Mouse (Mus musculus) olfactory bulb, adult 2 months (tissue): Measurements from ENCODE around the gene Mlx.

ENCODE experiments used
- CTCF ChIP-seq: fragments of 200-500 bp; IDR thresholded peaks from 2 replicates; pipeline ENCODE4 v1.5.1; 2012; ENCODE audit warnings: low read depth, mild to moderate bottlenecking, low read length, moderate library complexity; ENCODE audit not compliant: insufficient read depth
- POLR2A ChIP-seq: fragments of 200-500 bp; IDR thresholded peaks from 2 replicates; pipeline ENCODE4 v1.6.1; 2012; ENCODE audit warnings: mild to moderate bottlenecking, low read depth, low read length, moderate library complexity; ENCODE audit not compliant: insufficient read depth

DNA sequence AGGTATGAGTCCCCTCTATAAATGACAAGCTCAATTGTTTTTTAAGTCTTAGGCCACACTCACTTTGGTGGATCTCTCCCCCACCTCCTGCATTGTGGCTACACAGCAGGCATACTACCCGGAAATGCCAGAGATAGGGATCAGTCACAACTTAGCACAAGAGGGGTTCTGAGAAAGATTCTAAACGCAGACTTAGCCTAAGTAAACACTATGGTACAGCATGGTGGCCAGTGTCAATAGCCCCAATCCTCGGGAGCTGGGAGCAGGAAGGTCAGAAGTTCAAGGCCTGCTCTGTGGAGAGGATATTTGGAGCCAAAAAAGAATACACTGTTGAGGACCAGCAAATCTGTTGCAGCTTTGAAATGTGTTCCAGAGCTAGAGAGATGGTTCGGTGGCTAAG, 31.0 kb downstream of the Mlx start:
- no peak for TF ChIP-seq POLR2A
- TF ChIP-seq CTCF = no peak
